Mouse (Mus musculus) lung, postnatal 0 days (tissue): ENCODE data around the gene Slc34a2. TPM values are rescaled to one million over a fixed set of nuclear protein-coding genes. Genes with fewer than 3 reads are reported as not detected.

Experiments
- ATAC-seq: fragments of 200-750 bp; cut with Nextera tagmentation; 2 replicates; pipeline ENCODE4 v1.8.0; 2017; ENCODE audit warnings: moderate library complexity
- DNase-seq: peaks from one replicate; pipeline ENCODE4 v3.0.0-alpha.2; 2016; ENCODE audit warnings: low spot score
- H3K27ac ChIP-seq: fragments of 300-500 bp; sonication (generic); 2 replicates; pipeline ENCODE4 v1.5.1; 2014; ENCODE audit warnings: antibody characterized with exemption, mild to moderate bottlenecking, low read length, mixed read lengths
- H3K27me3 ChIP-seq: fragments of 300-500 bp; sonication (generic); replicated peaks from 2 replicates; pipeline ENCODE4 v1.6.1; 2014; ENCODE audit warnings: low read length, mixed read lengths; ENCODE audit not compliant: insufficient read depth
- H3K36me3 ChIP-seq: fragments of 300-500 bp; sonication (generic); 2 replicates; pipeline ENCODE4 v1.6.1; 2014; ENCODE audit warnings: low read length, mixed read lengths; ENCODE audit not compliant: insufficient read depth
- H3K4me1 ChIP-seq: fragments of 300-500 bp; sonication (generic); 2 replicates; pipeline ENCODE4 v1.6.1; 2014; ENCODE audit warnings: antibody characterized with exemption, low read depth, low read length, mixed read lengths; ENCODE audit not compliant: insufficient read depth
- H3K4me2 ChIP-seq: fragments of 300-500 bp; sonication (generic); replicated peaks from 2 replicates; pipeline ENCODE4 v1.6.1; 2014; ENCODE audit warnings: low read depth, mild to moderate bottlenecking, low read length, moderate library complexity, mixed read lengths
- H3K4me3 ChIP-seq: fragments of 300-500 bp; sonication (generic); 2 replicates; pipeline ENCODE4 v1.5.1; 2014; ENCODE audit warnings: low read depth, low read length
- H3K9ac ChIP-seq: fragments of 300-500 bp; sonication (generic); replicated peaks from 2 replicates; pipeline ENCODE4 v1.6.1; 2014; ENCODE audit warnings: low read depth, mild to moderate bottlenecking
- H3K9me3 ChIP-seq: fragments of 300-500 bp; sonication (generic); 2 replicates; pipeline ENCODE4 v1.6.1; 2016; ENCODE audit warnings: low read length, mixed read lengths
- CTCF ChIP-seq: IDR thresholded peaks from 2 replicates; pipeline ENCODE4 v1.5.1; 2016; ENCODE audit warnings: antibody characterized with exemption, mild to moderate bottlenecking
- EP300 ChIP-seq: IDR thresholded peaks from 2 replicates; pipeline ENCODE4 v1.6.1; 2016; ENCODE audit warnings: antibody characterized with exemption, mild to moderate bottlenecking, control low read depth
- WGBS: fragments of 180-500 bp; shearing (Covaris S2); extraction: QIAGEN DNeasy Blood & Tissue Kit; methylation state at CpG from one replicate; pipeline ENCODE4 v1.1.7; 2014; 5-methylcytosine and 5-hydroxymethylcytosine counted together
- polyA plus RNA-seq: library from polyadenylated mRNA; unstranded; fragments of >200 nt; fragmentation: Nextera tagmentation; extraction: Ambion mirVana; gene quantifications from 2 replicates; pipeline ENCODE4 v1.2.1, GENCODE M21; 2015

The Slc34a2 gene
- polyA plus RNA-seq, 1 experiment from 2014 or later: 772 TPM

DNA sequence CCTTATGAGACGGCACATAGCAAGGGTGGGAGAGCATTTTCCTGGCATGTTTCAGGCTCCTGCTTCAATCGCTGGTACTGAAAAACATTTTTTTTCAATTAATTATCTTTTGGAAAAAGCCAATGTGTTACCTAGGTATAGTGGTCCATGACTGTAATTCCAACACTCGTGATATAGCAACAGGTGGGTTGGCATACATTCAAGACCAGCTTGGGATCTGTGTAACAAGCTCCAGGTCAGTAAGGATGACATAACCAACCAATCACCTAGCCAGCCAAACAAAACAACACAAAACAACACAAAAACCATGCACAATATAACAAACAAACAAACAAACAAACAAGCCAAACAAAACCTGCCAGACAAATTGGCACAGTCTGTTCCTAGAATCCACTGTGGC is 33.9 kb upstream of the Slc34a2 start:
- no peak for DNase-seq
- ATAC-seq: no peak
- 87% methylated on average over 3 of the region's 3 CpGs for WGBS

DNA sequence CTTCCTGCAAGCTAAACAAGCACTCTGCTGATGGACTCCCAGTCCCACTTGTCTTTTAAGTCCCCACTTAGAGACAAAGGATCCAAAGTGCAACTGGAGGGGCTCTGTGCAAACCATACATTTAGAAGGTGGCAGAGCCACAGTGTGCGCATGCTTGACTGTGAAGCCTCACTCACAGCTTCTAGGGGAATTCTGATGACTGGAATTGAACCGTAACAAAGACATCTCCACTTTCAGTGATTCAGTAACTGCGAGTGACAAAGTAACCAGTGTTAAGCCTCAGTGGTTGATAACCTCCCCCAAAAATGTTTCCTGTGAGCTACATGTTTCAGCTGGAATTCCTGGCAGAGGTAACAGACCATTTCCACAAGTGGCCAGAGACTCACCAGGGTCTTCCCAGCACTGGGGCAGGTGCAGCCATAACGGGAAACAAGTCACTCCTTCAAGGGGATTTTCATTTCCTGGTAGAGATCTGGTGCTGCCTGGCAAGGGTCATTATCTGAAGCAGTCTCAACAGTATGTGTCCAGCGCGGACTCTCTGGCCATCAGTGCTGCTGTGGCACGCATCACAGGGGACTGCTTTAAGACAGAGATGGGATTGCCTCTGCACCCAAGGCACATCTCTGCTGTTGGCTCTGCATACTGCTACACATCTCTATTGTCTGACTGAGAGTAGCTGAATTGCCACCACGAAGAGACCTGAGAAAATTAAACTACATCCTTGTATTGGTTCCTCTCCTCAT is 28.7 kb upstream of the Slc34a2 start:
- Histone ChIP-seq H3K27me3 (no peaks in the 10 kb centered on the region), H3K9ac (no peak overlapping the region), H3K9me3 (no peaks in the 10 kb centered on the region), H3K36me3 (no peaks in the 10 kb centered on the region), H3K27ac (no peak overlapping the region), H3K4me1 (no peaks in the 10 kb centered on the region), H3K4me2 (no peak overlapping the region), H3K4me3 (no peak overlapping the region)
- 46% methylated on average over 8 of the region's 8 CpGs for WGBS
- TF ChIP-seq EP300: no peak
- TF ChIP-seq CTCF: no peak
- ATAC-seq: no peak
- no peak for DNase-seq

More for the DNA sequence above, 33.9 kb upstream of the Slc34a2 start:
- Histone ChIP-seq H3K4me3 (no peak overlapping the region), H3K4me1 (no peaks in the 10 kb centered on the region), H3K36me3 (no peaks in the 10 kb centered on the region), H3K27me3 (no peaks in the 10 kb centered on the region), H3K9me3 (no peaks in the 10 kb centered on the region), H3K27ac (no peak overlapping the region), H3K4me2 (no peak overlapping the region), H3K9ac (no peak overlapping the region)
- no peak for TF ChIP-seq CTCF
- TF ChIP-seq EP300: no peak

DNA sequence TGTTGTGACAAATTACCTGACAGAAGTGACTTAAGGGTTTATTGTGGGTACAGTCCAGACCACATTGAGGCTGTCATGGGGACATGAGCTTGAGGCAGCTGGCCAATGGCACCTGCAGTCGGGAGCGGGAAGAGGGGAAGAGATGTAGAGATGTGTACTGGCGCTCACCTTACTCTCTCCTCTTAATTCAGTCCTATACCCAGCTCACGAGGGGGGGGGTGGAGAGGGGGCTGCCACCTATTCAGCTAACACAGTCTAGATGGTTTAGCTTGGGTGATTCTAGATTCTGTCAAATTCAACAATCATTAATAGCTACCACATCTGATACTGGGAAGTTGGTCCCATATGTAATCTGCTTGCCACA is 28.1 kb upstream of the Slc34a2 start:
- ATAC-seq: no peak
- Histone ChIP-seq H3K9me3 (no peaks in the 10 kb centered on the region), H3K27me3 (no peaks in the 10 kb centered on the region), H3K4me1 (no peaks in the 10 kb centered on the region), H3K9ac (no peak overlapping the region), H3K4me2 (no peak overlapping the region), H3K4me3 (no peak overlapping the region), H3K36me3 (no peaks in the 10 kb centered on the region), H3K27ac (no peak overlapping the region)
- WGBS: 77% methylated on average over 4 of the region's 4 CpGs
- TF ChIP-seq EP300 (no peak), CTCF (no peak)
- DNase-seq: no peak

DNA sequence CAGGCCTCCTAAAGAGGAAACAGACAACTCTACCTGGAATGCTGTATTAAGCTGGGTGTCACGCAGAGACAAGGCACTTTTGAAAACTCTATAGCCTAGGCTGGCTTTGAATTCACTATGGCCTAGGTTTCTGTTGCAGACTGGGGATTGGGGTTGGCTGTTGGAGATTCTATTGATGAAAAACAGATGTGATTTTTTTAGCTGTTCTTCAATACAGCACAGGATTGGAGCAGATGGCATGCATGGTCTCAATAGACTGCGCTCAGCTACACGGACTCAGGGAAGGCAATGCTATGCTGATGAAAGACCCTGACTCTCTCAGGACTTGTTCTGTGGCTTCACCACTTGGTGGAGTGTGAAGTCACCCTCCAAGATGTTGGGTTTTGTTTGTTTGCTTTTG is 26.6 kb upstream of the Slc34a2 start:
- H3K27ac ChIP-seq: no peak overlapping the region
- H3K4me3 ChIP-seq: no peak overlapping the region
- no peaks in the 10 kb centered on the region for H3K4me1 ChIP-seq
- no peak overlapping the region for H3K4me2 ChIP-seq
- no peak overlapping the region for H3K9ac ChIP-seq
- DNase-seq: no peak
- no peaks in the 10 kb centered on the region for H3K36me3 ChIP-seq
- 85% methylated on average over 3 of the region's 3 CpGs for WGBS
- no peaks in the 10 kb centered on the region for H3K27me3 ChIP-seq
- TF ChIP-seq EP300 (no peak), CTCF (no peak)
- no peaks in the 10 kb centered on the region for H3K9me3 ChIP-seq
- ATAC-seq: no peak

DNA sequence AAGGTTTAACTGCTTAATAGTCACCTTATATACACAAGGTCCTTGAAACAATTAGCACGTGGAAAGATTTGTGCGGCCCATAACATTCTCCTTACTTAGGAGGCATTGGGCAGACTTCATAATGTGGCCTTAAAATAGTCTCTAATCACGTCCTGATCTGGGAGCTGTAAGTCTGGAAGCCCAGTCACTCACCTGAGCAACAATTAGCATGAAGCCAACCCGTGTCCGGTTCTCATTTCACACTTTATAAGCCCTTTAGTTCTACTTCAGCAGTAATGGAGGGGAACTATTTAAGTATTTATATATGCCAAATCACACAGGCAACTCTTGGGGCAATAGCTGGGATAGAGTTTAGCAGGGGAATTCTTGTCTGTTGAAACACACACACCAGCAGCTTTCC is 21.3 kb upstream of the Slc34a2 start:
- Histone ChIP-seq H3K9me3 (no peaks in the 10 kb centered on the region), H3K4me1 (no peaks in the 10 kb centered on the region), H3K27me3 (no peaks in the 10 kb centered on the region), H3K4me3 (no peak overlapping the region), H3K36me3 (no peaks in the 10 kb centered on the region), H3K27ac (no peak overlapping the region), H3K4me2 (no peak overlapping the region), H3K9ac (no peak overlapping the region)
- no peak for DNase-seq
- no peak for ATAC-seq
- TF ChIP-seq CTCF: no peak
- TF ChIP-seq EP300: no peak
- WGBS: 73% methylated on average over 5 of the region's 5 CpGs

DNA sequence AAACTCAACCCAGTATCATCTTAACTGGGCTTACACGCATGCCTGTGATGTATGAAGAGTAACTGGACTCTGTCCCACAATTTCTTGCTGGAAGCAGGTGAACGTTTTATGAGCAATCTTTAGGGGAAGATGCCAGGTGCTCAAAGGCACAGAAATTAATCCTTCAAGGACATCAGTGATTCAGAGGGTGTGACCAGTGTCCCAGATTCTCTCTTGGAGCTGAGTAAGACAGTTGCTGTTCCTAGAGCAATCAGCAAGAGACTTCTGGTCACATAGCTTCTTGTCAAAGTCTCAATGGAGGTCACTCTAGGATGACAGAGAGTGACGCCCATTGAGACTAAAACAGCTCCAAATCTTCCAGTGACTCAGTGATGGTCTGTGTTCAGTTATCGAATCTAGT is 19.6 kb upstream of the Slc34a2 start:
- no peak overlapping the region for H3K4me3 ChIP-seq
- DNase-seq: no peak
- H3K9me3 ChIP-seq: no peaks in the 10 kb centered on the region
- no peak overlapping the region for H3K9ac ChIP-seq
- H3K27ac ChIP-seq: no peak overlapping the region
- H3K4me1 ChIP-seq: no peaks in the 10 kb centered on the region
- H3K36me3 ChIP-seq: no peaks in the 10 kb centered on the region
- no peaks in the 10 kb centered on the region for H3K27me3 ChIP-seq
- no peak for TF ChIP-seq CTCF
- no peak for TF ChIP-seq EP300
- H3K4me2 ChIP-seq: no peak overlapping the region
- no peak for ATAC-seq
- 81% methylated on average over 4 of the region's 4 CpGs for whole genome bisulfite sequencing

DNA sequence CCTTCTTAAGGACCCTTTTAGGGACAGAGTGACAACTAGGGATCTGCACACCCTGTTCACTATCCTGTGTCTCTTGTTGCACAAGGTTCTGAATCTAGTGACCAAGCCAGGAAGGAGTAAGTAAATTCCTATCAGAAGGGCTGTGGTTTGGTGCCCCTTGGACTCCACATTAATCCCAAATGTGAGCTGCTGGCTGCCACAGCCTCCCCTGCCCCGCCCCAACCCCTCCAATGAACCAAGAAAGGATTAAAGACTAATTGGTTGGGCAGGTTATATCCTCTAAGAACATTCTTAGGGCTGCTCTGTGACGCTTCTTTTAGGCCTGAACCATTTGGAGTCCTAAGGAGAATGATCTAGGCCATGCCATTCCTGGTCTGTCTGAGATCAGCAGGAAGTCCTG is 14.4 kb upstream of the Slc34a2 start:
- TF ChIP-seq EP300 (no peak), CTCF (no peak)
- 69% methylated on average over 2 of the region's 2 CpGs for WGBS
- DNase-seq: no peak
- H3K9ac ChIP-seq: no peak overlapping the region
- no peaks in the 10 kb centered on the region for H3K36me3 ChIP-seq
- H3K4me2 ChIP-seq: no peak overlapping the region
- H3K4me1 ChIP-seq: no peaks in the 10 kb centered on the region
- ATAC-seq: no peak
- H3K27me3 ChIP-seq: no peaks in the 10 kb centered on the region
- no peak overlapping the region for H3K4me3 ChIP-seq
- H3K9me3 ChIP-seq: no peaks in the 10 kb centered on the region
- no peak overlapping the region for H3K27ac ChIP-seq
